Comparison of ENCODE assay signal across 11 mouse cellular contexts in genomic region chr17:25400443-25400842, GRCm38 (mm10). TPM values are rescaled to one million over a fixed set of nuclear protein-coding genes. Genes with fewer than 3 reads are reported as not detected.
DNase-seq lines count a peak whose midpoint lies in the region; ATAC-seq and TF ChIP-seq lines count a peak whose summit lies in the region.
"Had no signal": no experiment of that assay in that cellular context is flagged by ENCODE, and none has a peak within 500 bp of the region (broad histone marks: within the 10 kb centered on the region; RNA-seq: fewer than 3 reads in every experiment).

No protein-coding gene starts in this region.

- no peak for TF ChIP-seq CTCF in heart, postnatal 0 days (IDR thresholded peaks at IDR 0.05; ENCODE audit: low read depth)
- TF ChIP-seq CTCF in lung, embryonic 14.5 days (IDR thresholded peaks at IDR 0.05; ENCODE audit: low read depth) = no peak

- no peak overlapping the region for H3K4me3 ChIP-seq in heart, postnatal 0 days (ENCODE audit: low read depth, low read length)
- H3K4me3 ChIP-seq in heart, embryonic 11.5 days (ENCODE audit: low read depth, low read length) = no peak overlapping the region
- no peak overlapping the region for H3K4me3 ChIP-seq in lung, embryonic 14.5 days (ENCODE audit: low read depth, low read length)
- H3K4me3 ChIP-seq in forebrain, embryonic 15.5 days = no peak overlapping the region
- H3K4me3 ChIP-seq: erythroblast, embryonic 14.5 days had no signal

- H3K9me3 ChIP-seq in heart, postnatal 0 days (replicated peaks; ENCODE audit: control insufficient read depth, low read length) = no peaks in the 10 kb centered on the region
- no peaks in the 10 kb centered on the region for H3K9me3 ChIP-seq in heart, embryonic 11.5 days (replicated peaks; ENCODE audit: control insufficient read depth, low read length)
- H3K9me3 ChIP-seq in lung, embryonic 14.5 days (ENCODE audit: low read depth, low read length) = no peaks in the 10 kb centered on the region
- no peaks in the 10 kb centered on the region for H3K9me3 ChIP-seq in forebrain, embryonic 15.5 days

- 0 out of 2 replicates have a peak, but pooled peaks cover 4% of the 10 kb centered on the region for H3K36me3 ChIP-seq in heart, postnatal 0 days (replicated peaks; ENCODE audit: control insufficient read depth, insufficient read depth, low read length)
- H3K36me3 ChIP-seq in heart, embryonic 11.5 days (ENCODE audit: control insufficient read depth, insufficient read depth, low read length) = no peaks in the 10 kb centered on the region; the same call in 1 of the 2 replicates
- H3K36me3 ChIP-seq in lung, embryonic 14.5 days (ENCODE audit: insufficient read depth) = no peaks in the 10 kb centered on the region
- H3K36me3 ChIP-seq in forebrain, embryonic 15.5 days = no peaks in the 10 kb centered on the region

- TF ChIP-seq EP300 in heart, postnatal 0 days (IDR thresholded peaks at IDR 0.05; ENCODE audit: low read depth) = no peak

- H3K4me2 ChIP-seq in heart, postnatal 0 days (ENCODE audit: low read depth, low read length) = no peak overlapping the region
- no peak overlapping the region for H3K4me2 ChIP-seq in heart, embryonic 11.5 days
- no peak overlapping the region for H3K4me2 ChIP-seq in lung, embryonic 14.5 days
- H3K4me2 ChIP-seq in forebrain, embryonic 15.5 days (replicated peaks) = no peak overlapping the region

- DNase-seq in heart, postnatal 0 days (ENCODE audit: low spot score) = peak; percentile 19
- DNase-seq in urinary bladder, postnatal 14 days (ENCODE audit: low spot score) = peak; percentile 42
- no peak for DNase-seq in urinary bladder, postnatal 4 days (ENCODE audit: low spot score in 2 of 2)
- DNase-seq in lung, embryonic 14.5 days = peak; percentile 80
- DNase-seq in left cerebral cortex, adult 8-10 months (ENCODE audit: low spot score in 2 of 2) = no peak
- DNase-seq in layer of hippocampus, adult 9-11 months = no peak

- H3K4me1 ChIP-seq in heart, postnatal 0 days (ENCODE audit: control insufficient read depth, insufficient read depth) = peaks cover 2% of the 10 kb centered on the region
- peaks cover 38% of the 10 kb centered on the region for H3K4me1 ChIP-seq in heart, embryonic 11.5 days (ENCODE audit: control insufficient read depth, insufficient read depth, low read length)
- 0 out of 2 replicates have a peak, but pooled peaks cover 4% of the 10 kb centered on the region for H3K4me1 ChIP-seq in lung, embryonic 14.5 days (ENCODE audit: insufficient read depth)
- peaks cover 29% of the 10 kb centered on the region for H3K4me1 ChIP-seq in forebrain, embryonic 15.5 days

- H3K27me3 ChIP-seq in heart, postnatal 0 days (ENCODE audit: control insufficient read depth, insufficient read depth, low read length) = 0 out of 2 replicates have a peak, but pooled peaks cover 2% of the 10 kb centered on the region
- no peaks in the 10 kb centered on the region for H3K27me3 ChIP-seq in heart, embryonic 11.5 days (ENCODE audit: control insufficient read depth, insufficient read depth, low read length)
- H3K27me3 ChIP-seq in lung, embryonic 14.5 days (ENCODE audit: insufficient read depth, low read length) = no peaks in the 10 kb centered on the region
- H3K27me3 ChIP-seq in forebrain, embryonic 15.5 days = peaks cover 62% of the 10 kb centered on the region

- no peak for ATAC-seq in heart, postnatal 0 days (ENCODE audit: insufficient read depth, low read depth)
- no peak for ATAC-seq in heart, embryonic 11.5 days (replicated peaks; ENCODE audit: insufficient number of reproducible peaks, low FRiP score, low TSS enrichment)
- ATAC-seq in lung, embryonic 14.5 days (ENCODE audit: insufficient read depth) = no peak
- ATAC-seq in forebrain, embryonic 15.5 days (replicated peaks) = no peak
- ATAC-seq: Patski had no signal

- no peak overlapping the region for H3K9ac ChIP-seq in heart, postnatal 0 days (replicated peaks; ENCODE audit: low read depth, low read length)
- H3K9ac ChIP-seq in heart, embryonic 11.5 days (ENCODE audit: low read depth, low read length) = no peak overlapping the region
- H3K9ac ChIP-seq in lung, embryonic 14.5 days = no peak overlapping the region
- no peak overlapping the region for H3K9ac ChIP-seq in forebrain, embryonic 15.5 days (replicated peaks)

- 10% methylated on average over 7 of the region's 7 CpGs for WGBS in heart, postnatal 0 days
- WGBS in heart, embryonic 11.5 days (ENCODE audit: insufficient replicate concordance) = 5% methylated on average over 7 of the region's 7 CpGs
- WGBS in lung, embryonic 14.5 days = 4% methylated on average over 7 of the region's 7 CpGs
- 12% methylated on average over 7 of the region's 7 CpGs for WGBS in forebrain, embryonic 15.5 days

- H3K27ac ChIP-seq in heart, postnatal 0 days (ENCODE audit: low read depth) = no peak overlapping the region
- H3K27ac ChIP-seq in heart, embryonic 11.5 days (ENCODE audit: low read depth, low read length) = no peak overlapping the region
- H3K27ac ChIP-seq in lung, embryonic 14.5 days (ENCODE audit: low read depth) = no peak overlapping the region
- no peak overlapping the region for H3K27ac ChIP-seq in forebrain, embryonic 15.5 days (replicated peaks)

RNA-seq across cellular contexts. Expression of gene Tpsg1, which starts 31.4 kb away (rescaled TPM):
- not detected in 2 replicates for total RNA-seq in heart, postnatal 0 days (2014; rRNA removed; ENCODE audit: low replicate concordance)
- polyA plus RNA-seq in heart, postnatal 0 days (2015; fragmentation: Nextera tagmentation; extraction: Ambion mirVana) = 0.33 and 0.56 TPM in 2 replicates
- 0.69 and 1.6 TPM in 2 replicates for polyA plus RNA-seq in heart, embryonic 11.5 days (2014; fragmentation: Nextera tagmentation; extraction: Ambion mirVana)
- 0.25 and 0.31 TPM in 2 replicates for polyA plus RNA-seq in lung, embryonic 14.5 days (2014; fragmentation: Nextera tagmentation; extraction: Ambion mirVana)
- total RNA-seq in left cerebral cortex, adult 8-10 months (2022) = not detected
- polyA plus RNA-seq in forebrain, embryonic 15.5 days (2015; fragmentation: Nextera tagmentation; extraction: Ambion mirVana) = 0.77 and 0.94 TPM in 2 replicates
- total RNA-seq: left cerebral cortex, postnatal 25 days had no signal
- polyA plus RNA-seq: erythroblast, embryonic 14.5 days; Patski had no signal

RNA-seq across cellular contexts. Expression of gene Cacna1h, which starts 33.1 kb away (rescaled TPM):
- 39.2 and 65.9 TPM in 2 replicates for total RNA-seq in heart, postnatal 0 days (2014; rRNA removed; ENCODE audit: low replicate concordance)
- polyA plus RNA-seq in heart, postnatal 0 days (2015; fragmentation: Nextera tagmentation; extraction: Ambion mirVana) = 3.1 and 3.4 TPM in 2 replicates
- 10.3 and 10.6 TPM in 2 replicates for polyA plus RNA-seq in heart, embryonic 11.5 days (2014; fragmentation: Nextera tagmentation; extraction: Ambion mirVana)
- 3.6 and 4.4 TPM in 2 replicates for polyA plus RNA-seq in lung, embryonic 14.5 days (2014; fragmentation: Nextera tagmentation; extraction: Ambion mirVana)
- total RNA-seq in left cerebral cortex, adult 8-10 months (2022) = 10 to 100 TPM; 44.2 to 56.5 (median 50.2) TPM
- polyA plus RNA-seq in forebrain, embryonic 15.5 days (2015; fragmentation: Nextera tagmentation; extraction: Ambion mirVana) = 13.8 and 15.8 TPM in 2 replicates

RNA-seq across cellular contexts. Expression of gene Tpsb2, which starts 34.3 kb away (rescaled TPM):
- total RNA-seq in heart, postnatal 0 days (2014; rRNA removed; ENCODE audit: low replicate concordance) = 15.2 and 28.1 TPM in 2 replicates
- polyA plus RNA-seq in heart, postnatal 0 days (2015; fragmentation: Nextera tagmentation; extraction: Ambion mirVana) = 26.2 and 35.5 TPM in 2 replicates
- polyA plus RNA-seq in heart, embryonic 11.5 days (2014; fragmentation: Nextera tagmentation; extraction: Ambion mirVana) = not detected in 2 replicates
- polyA plus RNA-seq in lung, embryonic 14.5 days (2014; fragmentation: Nextera tagmentation; extraction: Ambion mirVana) = 1.3 and 2.4 TPM in 2 replicates
- not detected for total RNA-seq in left cerebral cortex, adult 8-10 months (2022)
- polyA plus RNA-seq in forebrain, embryonic 15.5 days (2015; fragmentation: Nextera tagmentation; extraction: Ambion mirVana) = not detected in 2 replicates
- total RNA-seq: left cerebral cortex, postnatal 25 days had no signal
- polyA plus RNA-seq: Patski had no signal

RNA-seq across cellular contexts. Expression of gene Tekt4, which starts 54.0 kb away (rescaled TPM):
- total RNA-seq in heart, postnatal 0 days (2014; rRNA removed; ENCODE audit: low replicate concordance) = 1.3 TPM in 1 of 2 replicates, not detected in the other
- polyA plus RNA-seq in heart, postnatal 0 days (2015; fragmentation: Nextera tagmentation; extraction: Ambion mirVana) = 0.23 and 1.1 TPM in 2 replicates
- 0.97 and 1.2 TPM in 2 replicates for polyA plus RNA-seq in heart, embryonic 11.5 days (2014; fragmentation: Nextera tagmentation; extraction: Ambion mirVana)
- 0.18 and 0.20 TPM in 2 replicates for polyA plus RNA-seq in lung, embryonic 14.5 days (2014; fragmentation: Nextera tagmentation; extraction: Ambion mirVana)
- 1 to 10 TPM in 1 of 4 experiments, under 1 TPM in 3; 0.76 to 2.1 (median 0.87) TPM for total RNA-seq in left cerebral cortex, adult 8-10 months (2022)
- 1.00 and 1.9 TPM in 2 replicates for polyA plus RNA-seq in forebrain, embryonic 15.5 days (2015; fragmentation: Nextera tagmentation; extraction: Ambion mirVana)
- polyA plus RNA-seq: erythroblast, embryonic 14.5 days; Patski had no signal

RNA-seq across cellular contexts. Expression of gene Tpsab1, which starts 55.1 kb away (rescaled TPM):
- total RNA-seq in heart, postnatal 0 days (2014; rRNA removed; ENCODE audit: low replicate concordance) = 0.23 and 5.3 TPM in 2 replicates
- polyA plus RNA-seq in heart, postnatal 0 days (2015; fragmentation: Nextera tagmentation; extraction: Ambion mirVana) = 0.80 and 1.2 TPM in 2 replicates
- not detected in 2 replicates for polyA plus RNA-seq in heart, embryonic 11.5 days (2014; fragmentation: Nextera tagmentation; extraction: Ambion mirVana)
- not detected in 2 replicates for polyA plus RNA-seq in lung, embryonic 14.5 days (2014; fragmentation: Nextera tagmentation; extraction: Ambion mirVana)
- not detected for total RNA-seq in left cerebral cortex, adult 8-10 months (2022)
- not detected in 2 replicates for polyA plus RNA-seq in forebrain, embryonic 15.5 days (2015; fragmentation: Nextera tagmentation; extraction: Ambion mirVana)
- total RNA-seq: left cerebral cortex, postnatal 25 days had no signal
- polyA plus RNA-seq: erythroblast, embryonic 14.5 days; Patski had no signal

Comparison
In these comparisons a context has a peak if more than half of its experiments do, and no peak if none do; other contexts are left out.
1. DNase-seq: peak in heart, postnatal 0 days (single experiment), urinary bladder, postnatal 14 days (single experiment) and lung, embryonic 14.5 days (single experiment); none in urinary bladder, postnatal 4 days (0 of 2), left cerebral cortex, adult 8-10 months (0 of 2) and layer of hippocampus, adult 9-11 months (single experiment).